Mouse (Mus musculus) kidney, embryonic 15.5 days (tissue): ENCODE data around the gene 9430097D07Rik. TPM values are rescaled to one million over a fixed set of nuclear protein-coding genes. Genes with fewer than 3 reads are reported as not detected.

Experiments used
- ATAC-seq: fragments of 200-750 bp; cut with Nextera tagmentation; replicated peaks from 2 replicates; pipeline ENCODE4 v1.8.0; 2017; ENCODE audit warnings: moderate TSS enrichment; ENCODE audit not compliant: low FRiP score
- H3K27ac ChIP-seq: fragments of 300-500 bp; sonication (generic); 2 replicates; pipeline ENCODE4 v1.5.1; 2015; ENCODE audit warnings: mild to moderate bottlenecking, inconsistent platforms
- H3K27me3 ChIP-seq: fragments of 300-500 bp; sonication (generic); 2 replicates; pipeline ENCODE4 v1.6.1; 2015; ENCODE audit warnings: inconsistent platforms
- H3K36me3 ChIP-seq: fragments of 300-500 bp; sonication (generic); 2 replicates; pipeline ENCODE4 v1.6.1; 2015; ENCODE audit warnings: inconsistent platforms
- H3K4me1 ChIP-seq: fragments of 300-500 bp; sonication (generic); 2 replicates; pipeline ENCODE4 v1.6.1; 2015; ENCODE audit warnings: inconsistent platforms
- H3K4me2 ChIP-seq: fragments of 300-500 bp; sonication (generic); 2 replicates; pipeline ENCODE4 v1.6.1; 2015; ENCODE audit warnings: moderate library complexity, mild to moderate bottlenecking, inconsistent platforms
- H3K4me3 ChIP-seq: fragments of 300-500 bp; sonication (generic); replicated peaks from 2 replicates; pipeline ENCODE4 v1.5.1; 2015; ENCODE audit warnings: mild to moderate bottlenecking, inconsistent platforms
- H3K9ac ChIP-seq: fragments of 300-500 bp; sonication (generic); 2 replicates; pipeline ENCODE4 v1.6.1; 2015; ENCODE audit warnings: mild to moderate bottlenecking, inconsistent platforms
- H3K9me3 ChIP-seq: fragments of 300-500 bp; sonication (generic); replicated peaks from 2 replicates; pipeline ENCODE4 v1.6.1; 2016; ENCODE audit warnings: inconsistent platforms
- WGBS: fragments of 180-500 bp; shearing (Covaris S2); methylation state at CpG from one replicate; pipeline ENCODE4 v1.1.7; 2015; ENCODE audit warnings: mixed read lengths; 5-methylcytosine and 5-hydroxymethylcytosine counted together
- polyA plus RNA-seq: library from polyadenylated mRNA; unstranded; fragments of >200 nt; fragmentation: Nextera tagmentation; extraction: Ambion mirVana; gene quantifications from 2 replicates; pipeline ENCODE4 v1.2.1, GENCODE M21; 2015

9430097D07Rik gene
- polyA plus RNA-seq, 1 experiment from 2014 or later: 0.17 TPM

DNA sequence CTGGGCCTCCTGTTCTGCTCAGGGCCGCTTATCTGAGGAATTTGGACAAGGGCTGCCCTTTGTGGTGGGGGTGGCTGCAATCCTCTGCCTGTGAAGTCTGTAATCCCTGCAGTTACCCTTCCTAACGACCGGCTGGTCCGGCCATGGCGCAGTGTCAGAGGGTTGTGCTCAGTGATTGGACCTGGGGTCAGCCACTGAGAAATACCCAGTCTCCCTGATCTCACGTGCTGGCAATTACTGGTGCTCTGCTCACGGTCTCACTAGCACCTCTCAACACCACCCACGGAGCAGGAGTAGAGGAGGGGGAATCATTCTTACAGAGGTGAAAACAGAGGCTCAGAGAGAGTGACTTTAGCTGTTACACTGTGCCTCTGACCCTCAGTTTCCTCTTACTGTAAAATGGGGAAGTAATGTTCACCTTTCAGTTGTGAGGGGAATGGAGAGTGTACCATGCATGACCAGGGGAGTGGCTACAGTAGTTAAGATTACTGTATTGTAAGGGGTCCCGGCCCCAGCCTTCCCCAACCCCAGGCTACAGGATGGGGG lies 38.1 kb downstream of the 9430097D07Rik start:
- Histone ChIP-seq H3K4me2 (peak overlapping the region; percentile 87), H3K36me3 (no peaks in the 10 kb centered on the region), H3K27ac (peak overlapping the region; percentile 97), H3K4me3 (peak overlapping the region; percentile 97), H3K4me1 (peaks cover 85% of the 10 kb centered on the region), H3K27me3 (no peaks in the 10 kb centered on the region), H3K9me3 (no peaks in the 10 kb centered on the region), H3K9ac (peak overlapping the region; percentile 95)
- 11% methylated on average over 9 of the region's 9 CpGs for WGBS
- ATAC-seq: no peak

DNA sequence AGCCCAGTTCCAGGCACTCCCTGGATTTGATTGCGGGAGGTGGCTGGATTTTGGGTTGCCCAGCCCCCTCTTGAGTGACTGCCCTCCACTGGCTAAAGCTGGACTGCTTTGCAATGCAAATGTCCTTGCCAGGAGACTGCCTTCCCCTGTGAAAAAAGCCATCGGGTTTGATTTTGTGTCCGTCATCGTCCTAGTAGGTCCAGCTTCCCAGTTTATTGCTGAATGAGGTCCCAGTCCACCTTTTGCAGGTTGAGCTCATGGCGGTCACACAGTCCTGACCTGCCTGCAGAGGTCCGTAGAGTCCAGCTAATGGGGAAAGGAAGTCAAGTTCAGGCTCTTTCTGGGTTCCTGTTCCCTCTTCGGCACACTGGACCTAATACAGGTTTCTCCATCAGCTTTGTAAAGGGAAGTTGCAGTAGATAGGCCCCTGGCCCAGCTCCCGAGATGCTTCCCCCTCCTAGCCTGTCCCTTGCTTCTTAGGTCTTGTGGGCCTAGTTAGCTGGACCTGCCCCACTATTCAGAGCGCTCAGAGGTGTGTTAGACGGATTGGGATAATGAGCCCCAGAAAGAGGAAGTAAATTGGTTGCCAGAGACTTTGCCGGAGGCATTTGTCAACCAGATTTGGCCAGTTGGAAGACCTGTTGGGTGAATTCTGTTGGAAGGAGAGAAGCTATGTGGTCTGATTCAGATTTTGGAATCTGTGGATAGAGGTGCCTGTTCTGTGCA lies 38.7 kb downstream of the 9430097D07Rik start:
- peak overlapping the region; percentile 97 for H3K4me3 ChIP-seq
- ATAC-seq: no peak
- H3K27me3 ChIP-seq: no peaks in the 10 kb centered on the region
- H3K36me3 ChIP-seq: no peaks in the 10 kb centered on the region
- H3K4me2 ChIP-seq: peak overlapping the region; percentile 87
- H3K27ac ChIP-seq: peak overlapping the region; percentile 97
- peak overlapping the region; percentile 95 for H3K9ac ChIP-seq
- no peaks in the 10 kb centered on the region for H3K9me3 ChIP-seq
- H3K4me1 ChIP-seq: peaks cover 80% of the 10 kb centered on the region
- 6% methylated on average over 11 of the region's 11 CpGs for WGBS

DNA sequence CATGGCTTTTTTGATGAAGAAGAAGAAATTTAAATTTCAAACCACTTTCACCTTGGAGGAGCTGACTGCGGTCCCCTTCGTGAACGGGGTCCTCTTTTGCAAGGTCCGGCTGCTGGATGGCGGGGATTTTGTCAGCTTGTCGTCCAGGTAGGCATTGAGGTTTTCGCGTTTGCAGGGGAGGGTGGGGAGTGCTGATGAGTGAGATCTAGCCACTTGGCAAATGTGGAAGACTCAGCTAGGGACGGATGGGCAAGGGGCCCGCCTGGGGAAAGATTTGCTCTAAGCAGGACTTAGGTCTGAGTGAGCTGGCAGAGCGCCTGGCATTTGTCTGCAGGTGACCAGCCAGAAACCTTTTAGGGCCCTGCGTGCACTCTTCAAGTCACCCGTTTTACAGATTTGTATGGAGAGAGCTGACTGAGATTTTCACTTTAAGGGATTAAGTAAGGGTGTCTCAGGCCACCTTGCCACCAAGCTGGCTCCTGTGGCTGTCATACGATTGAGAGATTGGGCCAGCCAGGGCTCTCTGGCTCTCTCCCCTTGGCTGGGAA lies 39.3 kb downstream of the 9430097D07Rik start:
- no peaks in the 10 kb centered on the region for H3K36me3 ChIP-seq
- H3K27ac ChIP-seq: peak overlapping the region; percentile 97
- WGBS: 2% methylated on average over 14 of the region's 14 CpGs
- no peak for ATAC-seq
- peak overlapping the region; percentile 97 for H3K4me3 ChIP-seq
- peak overlapping the region; percentile 87 for H3K4me2 ChIP-seq
- no peaks in the 10 kb centered on the region for H3K27me3 ChIP-seq
- no peaks in the 10 kb centered on the region for H3K9me3 ChIP-seq
- H3K9ac ChIP-seq: peak overlapping the region; percentile 95
- H3K4me1 ChIP-seq: peaks cover 73% of the 10 kb centered on the region

- Histone ChIP-seq H3K9me3 (no peaks in the 10 kb centered on the region), H3K4me2 (peak overlapping the region; percentile 87), H3K9ac (peak overlapping the region; percentile 95), H3K27me3 (no peaks in the 10 kb centered on the region), H3K4me1 (peaks cover 68% of the 10 kb centered on the region), H3K36me3 (no peaks in the 10 kb centered on the region), H3K4me3 (peak overlapping the region; percentile 97), H3K27ac (peak overlapping the region; percentile 97)
- ATAC-seq: no peak
- WGBS: 0% methylated on average over 30 of the region's 56 CpGs
Observed at GRCm38 (mm10) chr2:32535501-32535991, 39.9 kb downstream of the 9430097D07Rik start.

DNA sequence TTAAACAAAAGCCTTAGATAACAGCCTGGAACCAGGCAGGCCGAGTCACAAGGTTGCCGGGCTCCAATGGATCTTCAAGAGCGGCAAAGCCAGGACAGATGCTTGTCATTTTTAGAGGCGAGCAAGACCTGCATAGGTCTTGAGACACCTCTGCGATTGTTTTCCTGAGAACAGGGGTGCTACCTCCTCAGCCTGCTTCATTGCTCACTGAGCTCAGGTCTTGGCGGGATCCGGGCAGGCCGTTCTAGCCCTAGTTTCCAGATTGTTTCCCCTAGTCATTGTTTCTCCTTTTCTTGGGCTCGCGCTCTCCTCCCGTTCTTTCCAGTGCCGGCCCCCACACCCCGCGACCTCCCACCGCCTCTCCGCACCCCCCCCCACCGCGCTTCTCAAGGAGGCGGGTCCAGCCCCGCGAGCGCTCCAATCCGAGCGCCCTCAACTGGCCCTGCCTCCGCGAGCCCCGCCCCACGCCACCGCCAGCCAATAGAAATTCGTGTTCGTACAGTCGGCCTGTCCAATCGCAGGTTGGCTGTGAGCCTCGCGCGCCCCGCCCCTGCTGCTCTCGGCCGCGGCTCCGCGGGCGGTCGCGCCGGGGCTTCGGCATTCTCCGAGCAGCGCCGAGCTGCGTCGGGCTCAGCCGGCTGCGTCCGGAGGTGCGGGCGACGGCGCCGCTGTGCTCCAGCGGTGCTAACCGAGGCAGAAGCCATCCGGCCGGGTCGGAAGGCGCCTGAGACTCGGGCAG lies 40.6 kb downstream of the 9430097D07Rik start, which contains the start of gene Fam102a:
Gene Fam102a (plus strand): TSS at position 600 of the 739 bp plus-strand sequence.
- Histone ChIP-seq H3K4me1 (peaks cover 62% of the 10 kb centered on the region), H3K4me3 (peak within 1 kb of the TSS; percentile 97), H3K9ac (peak within 1 kb of the TSS; percentile 95), H3K9me3 (no peaks in the 10 kb centered on the region), H3K27ac (peak within 1 kb of the TSS; percentile 97), H3K27me3 (no peaks in the 10 kb centered on the region), H3K36me3 (no peaks in the 10 kb centered on the region), H3K4me2 (peak within 1 kb of the TSS; percentile 87)
- WGBS: under 1% methylated on average over 67 of the region's 67 CpGs
- ATAC-seq: peak; percentile 95

GRCm38 (mm10) chr2:32534061-32534732 lies 41.3 kb downstream of the 9430097D07Rik start:
- peak overlapping the region; percentile 87 for H3K4me2 ChIP-seq
- H3K36me3 ChIP-seq: no peaks in the 10 kb centered on the region
- 10% methylated on average over 13 of the region's 13 CpGs for WGBS
- ATAC-seq: peak; percentile 5; the same call in 1 of the 2 replicates
- H3K9me3 ChIP-seq: no peaks in the 10 kb centered on the region
- H3K27ac ChIP-seq: peak overlapping the region; percentile 97
- peak overlapping the region; percentile 97 for H3K4me3 ChIP-seq
- no peaks in the 10 kb centered on the region for H3K27me3 ChIP-seq
- peak overlapping the region; percentile 57 for H3K9ac ChIP-seq
- peaks cover 55% of the 10 kb centered on the region for H3K4me1 ChIP-seq

DNA sequence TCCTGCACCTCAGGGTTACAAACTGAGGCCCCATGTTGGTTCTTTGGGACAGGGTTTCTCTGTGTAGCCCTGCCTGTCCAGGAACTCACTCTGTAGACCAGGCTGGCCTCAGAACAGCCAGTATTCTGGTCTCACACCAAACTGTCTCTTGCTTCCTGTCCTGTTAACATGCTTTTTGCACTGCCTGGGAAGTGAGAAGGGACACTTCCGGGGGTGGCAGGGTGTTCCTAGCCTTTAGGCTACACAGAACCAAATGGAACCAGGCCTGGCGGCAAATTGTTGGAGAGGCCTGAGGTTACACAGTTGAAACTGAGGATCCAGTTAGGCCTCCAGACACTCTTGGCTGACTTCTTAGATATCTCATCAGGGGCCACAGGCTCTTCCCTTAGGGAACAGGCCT lies 42.3 kb downstream of the 9430097D07Rik start:
- Histone ChIP-seq H3K27me3 (no peaks in the 10 kb centered on the region), H3K27ac (peak overlapping the region; percentile 97; the same call in 1 of the 2 replicates), H3K36me3 (no peaks in the 10 kb centered on the region), H3K4me3 (no peak overlapping the region), H3K9me3 (no peaks in the 10 kb centered on the region), H3K4me2 (no peak overlapping the region), H3K9ac (no peak overlapping the region), H3K4me1 (peaks cover 45% of the 10 kb centered on the region)
- no peak for ATAC-seq
- 75% methylated on average over 2 of the region's 2 CpGs for WGBS

- Histone ChIP-seq H3K9me3 (no peaks in the 10 kb centered on the region), H3K36me3 (no peaks in the 10 kb centered on the region), H3K9ac (no peak overlapping the region), H3K4me2 (no peak overlapping the region), H3K27ac (no peak overlapping the region), H3K4me1 (peaks cover 23% of the 10 kb centered on the region), H3K27me3 (no peaks in the 10 kb centered on the region), H3K4me3 (no peak overlapping the region)
- no peak for ATAC-seq
- 78% methylated on average over 2 of the region's 2 CpGs for WGBS
Observed at GRCm38 (mm10) chr2:32530479-32530878, 45.0 kb downstream of the 9430097D07Rik start.

DNA sequence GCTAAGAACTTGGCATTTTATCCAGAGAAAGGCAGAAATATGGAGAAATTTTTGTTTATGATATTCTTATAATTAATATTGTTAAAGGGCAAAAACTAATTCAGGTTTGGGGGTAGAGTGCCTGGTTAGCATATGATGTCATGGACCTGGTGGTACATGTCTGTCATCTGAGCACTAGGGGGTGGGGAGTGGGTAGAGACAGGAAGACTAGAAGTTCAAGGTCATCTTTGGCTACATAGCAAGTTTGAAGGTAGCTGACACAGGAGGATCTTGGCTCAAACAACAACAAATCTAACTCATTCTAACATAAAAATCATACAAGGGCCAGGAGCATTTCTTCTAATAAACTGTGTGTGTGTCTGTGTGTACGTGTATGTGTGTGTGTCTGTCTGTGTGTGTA lies 47.2 kb downstream of the 9430097D07Rik start:
- H3K9ac ChIP-seq: no peak overlapping the region
- H3K4me2 ChIP-seq: no peak overlapping the region
- H3K27ac ChIP-seq: no peak overlapping the region
- no peaks in the 10 kb centered on the region for H3K9me3 ChIP-seq
- H3K4me1 ChIP-seq: peaks cover 11% of the 10 kb centered on the region
- H3K27me3 ChIP-seq: no peaks in the 10 kb centered on the region
- no peak overlapping the region for H3K4me3 ChIP-seq
- WGBS: 78% methylated on average over 1 of the region's 1 CpGs
- no peak for ATAC-seq
- no peaks in the 10 kb centered on the region for H3K36me3 ChIP-seq

DNA sequence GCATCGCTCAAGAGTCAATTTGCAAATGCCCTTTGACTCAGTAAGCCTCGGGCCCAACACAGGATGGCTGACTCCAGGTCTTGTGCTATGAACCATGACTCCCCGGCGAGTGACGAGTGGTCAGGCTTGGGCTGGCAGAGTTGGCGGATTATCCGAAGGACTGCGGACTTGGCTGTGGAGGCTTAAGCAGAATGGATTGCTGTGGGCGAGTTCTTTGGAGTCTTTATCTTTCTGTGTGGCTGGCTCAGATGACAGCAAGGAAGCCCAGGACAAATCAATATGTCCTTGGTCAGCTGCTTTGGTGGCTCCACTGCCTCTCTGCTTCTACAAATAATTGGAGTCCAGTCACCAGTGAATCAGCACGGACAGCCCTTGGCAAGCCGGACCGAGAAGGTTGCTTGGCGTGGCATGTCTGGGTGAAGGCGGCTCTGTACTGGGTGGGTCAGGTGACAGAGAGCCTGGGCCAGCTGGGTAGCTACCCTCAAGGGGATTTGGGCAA lies 48.0 kb downstream of the 9430097D07Rik start:
- Histone ChIP-seq H3K36me3 (no peaks in the 10 kb centered on the region), H3K9ac (no peak overlapping the region), H3K4me1 (peaks cover 8% of the 10 kb centered on the region; the same call in 1 of the 2 replicates), H3K9me3 (no peaks in the 10 kb centered on the region), H3K4me3 (no peak overlapping the region), H3K27ac (no peak overlapping the region), H3K4me2 (no peak overlapping the region), H3K27me3 (no peaks in the 10 kb centered on the region)
- WGBS: 64% methylated on average over 14 of the region's 14 CpGs
- peak; percentile 62; the same call in 1 of the 2 replicates for ATAC-seq

DNA sequence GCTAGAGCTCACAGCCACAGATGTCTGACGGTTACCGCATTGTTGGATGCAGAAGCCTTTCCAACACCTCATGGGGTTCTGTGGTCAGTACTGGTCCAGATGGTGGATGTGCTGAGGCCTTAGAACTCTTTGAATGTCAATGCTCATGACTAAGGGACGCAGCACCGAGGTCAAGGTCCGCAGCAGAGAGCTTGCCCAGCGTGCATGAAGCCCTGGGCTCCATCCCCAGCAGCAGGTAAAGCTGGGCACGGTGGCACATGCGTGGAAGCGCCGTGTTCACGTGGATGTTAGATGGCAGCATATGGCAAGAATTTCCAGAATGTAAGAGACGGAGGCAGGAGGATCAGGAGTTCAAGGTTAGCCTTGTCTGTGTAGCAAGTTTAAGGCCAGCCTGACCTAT lies 49.7 kb downstream of the 9430097D07Rik start:
- Histone ChIP-seq H3K4me1 (peaks cover 12% of the 10 kb centered on the region; the same call in 1 of the 2 replicates), H3K9me3 (no peaks in the 10 kb centered on the region), H3K27me3 (no peaks in the 10 kb centered on the region), H3K27ac (no peak overlapping the region), H3K4me3 (no peak overlapping the region), H3K9ac (no peak overlapping the region), H3K4me2 (no peak overlapping the region), H3K36me3 (no peaks in the 10 kb centered on the region)
- ATAC-seq: no peak
- WGBS: 89% methylated on average over 12 of the region's 12 CpGs
